Mouse (Mus musculus) neural tube, embryonic 13.5 days (tissue): ENCODE measurements around the gene Asxl1. TPM values are rescaled to one million over a fixed set of nuclear protein-coding genes. Genes with fewer than 3 reads are reported as not detected.

Experiments used
- ATAC-seq: fragments of 200-750 bp; cut with Nextera tagmentation; 2 replicates; pipeline ENCODE4 v1.8.0; 2017; ENCODE audit warnings: low read depth, mild to moderate bottlenecking, moderate TSS enrichment, moderate library complexity
- H3K27ac ChIP-seq: fragments of 300-500 bp; sonication (generic); replicated peaks from 2 replicates; pipeline ENCODE4 v1.5.1; 2015; ENCODE audit warnings: moderate library complexity, mild to moderate bottlenecking, inconsistent platforms
- H3K27me3 ChIP-seq: fragments of 300-500 bp; sonication (generic); 2 replicates; pipeline ENCODE4 v1.6.1; 2015; ENCODE audit warnings: mild to moderate bottlenecking, inconsistent platforms
- H3K36me3 ChIP-seq: fragments of 300-500 bp; sonication (generic); 2 replicates; pipeline ENCODE4 v1.6.1; 2015; ENCODE audit warnings: mild to moderate bottlenecking, inconsistent platforms
- H3K4me1 ChIP-seq: fragments of 300-500 bp; sonication (generic); replicated peaks from 2 replicates; pipeline ENCODE4 v1.6.1; 2015; ENCODE audit warnings: inconsistent platforms
- H3K4me2 ChIP-seq: fragments of 300-500 bp; sonication (generic); 2 replicates; pipeline ENCODE4 v1.6.1; 2015; ENCODE audit warnings: inconsistent platforms, mild to moderate bottlenecking, moderate library complexity
- H3K4me3 ChIP-seq: fragments of 300-500 bp; sonication (generic); 2 replicates; pipeline ENCODE4 v1.5.1; 2015; ENCODE audit warnings: mild to moderate bottlenecking, inconsistent platforms
- H3K9ac ChIP-seq: fragments of 300-500 bp; sonication (generic); 2 replicates; pipeline ENCODE4 v1.6.1; 2015; ENCODE audit warnings: moderate library complexity, mild to moderate bottlenecking, inconsistent platforms
- H3K9me3 ChIP-seq: fragments of 300-500 bp; sonication (generic); 2 replicates; pipeline ENCODE4 v1.6.1; 2016; ENCODE audit warnings: inconsistent platforms
- WGBS: fragments of 180-500 bp; shearing (Covaris S2); methylation state at CpG from one replicate; pipeline ENCODE4 v1.1.7; 2015; 5-methylcytosine and 5-hydroxymethylcytosine counted together
- polyA plus RNA-seq: library from polyadenylated mRNA; unstranded; fragments of >200 nt; fragmentation: Nextera tagmentation; extraction: Ambion mirVana; gene quantifications from 2 replicates; pipeline ENCODE4 v1.2.1, GENCODE M21; 2015

The Asxl1 gene
- polyA plus RNA-seq, 1 experiment from 2014 or later, result 12.1 TPM

DNA sequence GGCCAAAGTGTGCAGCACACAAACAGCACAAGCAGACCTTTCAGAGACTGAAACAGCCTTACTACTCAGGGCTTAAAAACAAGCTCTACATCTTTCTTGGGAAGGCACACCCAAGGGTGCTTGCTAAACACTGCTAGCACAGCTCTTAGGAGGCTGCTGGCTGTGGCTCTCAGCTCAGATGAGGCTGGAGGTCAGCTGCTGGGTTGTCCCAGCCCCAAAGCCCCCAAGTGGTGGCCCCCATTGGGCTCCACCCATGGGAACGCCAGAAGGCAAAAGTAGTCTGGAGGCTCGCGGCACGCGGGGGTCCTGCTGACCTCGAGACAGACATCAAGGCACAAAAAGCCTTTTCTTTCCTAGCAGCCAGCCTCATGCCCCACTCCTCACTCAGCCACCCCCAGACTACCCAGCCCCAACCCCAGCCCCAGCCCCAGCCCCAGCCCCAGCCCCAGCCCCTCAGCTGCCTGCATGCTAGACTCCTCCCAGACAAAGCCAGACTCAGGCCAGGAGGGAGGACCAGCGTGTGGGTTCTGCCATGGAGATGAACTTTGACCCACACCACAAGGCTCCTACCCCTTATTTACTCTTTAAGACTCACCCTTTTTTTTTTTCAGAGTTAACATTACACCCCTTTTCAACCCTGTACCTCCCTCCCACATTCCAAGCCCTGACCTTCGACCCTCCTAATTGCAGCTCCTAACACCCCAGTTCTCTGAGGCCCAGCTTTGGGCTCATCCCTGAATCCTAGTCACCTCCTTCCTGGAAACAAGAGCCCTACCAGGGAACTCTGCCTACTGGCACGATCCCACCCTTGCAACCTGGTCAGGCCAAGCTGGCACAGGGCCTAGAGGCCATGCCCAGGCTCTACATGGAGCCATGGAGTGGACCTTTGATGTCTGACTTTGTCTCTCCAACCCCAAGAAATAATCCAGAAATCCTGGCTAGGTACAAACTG, 89.5 kb downstream of the Asxl1 start:
- peaks cover 51% of the 10 kb centered on the region for H3K36me3 ChIP-seq
- no peaks in the 10 kb centered on the region for H3K27me3 ChIP-seq
- WGBS, result 9% methylated on average over 9 of the region's 9 CpGs
- H3K4me3 ChIP-seq, result no peak overlapping the region
- H3K9me3 ChIP-seq, result no peaks in the 10 kb centered on the region
- peaks cover 79% of the 10 kb centered on the region for H3K4me1 ChIP-seq
- peak overlapping the region; percentile 74 for H3K27ac ChIP-seq
- ATAC-seq, result peak; percentile 33; the same call in 1 of the 2 replicates
- no peak overlapping the region for H3K9ac ChIP-seq
- H3K4me2 ChIP-seq, result 0 out of 2 replicates have a peak overlapping the region, but pooled peaks have one; percentile 4

GRCm38 (mm10) chr2:153436641-153437305, 91.1 kb downstream of the Asxl1 start:
- 38% methylated on average over 6 of the region's 6 CpGs for WGBS

DNA sequence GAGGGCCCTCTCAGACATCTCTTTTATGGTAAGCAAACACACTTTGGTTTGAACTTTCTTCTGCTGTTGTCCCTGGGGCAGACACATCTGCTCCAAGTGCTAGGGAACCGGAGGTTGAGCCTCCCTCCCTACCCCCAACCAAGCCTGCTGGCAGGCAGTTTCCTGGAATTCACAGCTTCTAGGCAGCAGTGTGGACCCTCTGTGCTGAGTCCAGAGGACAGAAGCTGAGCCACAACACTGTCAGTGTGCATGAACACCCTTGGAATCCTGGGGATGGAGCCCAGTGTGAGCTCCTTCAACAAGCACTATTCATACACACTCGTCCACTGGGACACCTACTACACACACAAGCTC, 91.7 kb downstream of the Asxl1 start:
- Histone ChIP-seq H3K4me3 (no peak overlapping the region), H3K4me1 (peaks cover 95% of the 10 kb centered on the region), H3K4me2 (peak overlapping the region; percentile 21), H3K27ac (peak overlapping the region; percentile 74), H3K27me3 (no peaks in the 10 kb centered on the region), H3K9me3 (no peaks in the 10 kb centered on the region), H3K36me3 (peaks cover 32% of the 10 kb centered on the region), H3K9ac (no peak overlapping the region)
- no peak for ATAC-seq
- 41% methylated on average over 2 of the region's 2 CpGs for WGBS

More at GRCm38 (mm10) chr2:153436641-153437305, 91.1 kb downstream of the Asxl1 start:
- Histone ChIP-seq H3K9me3 (no peaks in the 10 kb centered on the region), H3K4me1 (peaks cover 95% of the 10 kb centered on the region), H3K27me3 (no peaks in the 10 kb centered on the region), H3K9ac (peak overlapping the region; percentile 38), H3K4me2 (peak overlapping the region; percentile 21), H3K27ac (peak overlapping the region; percentile 74), H3K4me3 (no peak overlapping the region), H3K36me3 (peaks cover 34% of the 10 kb centered on the region)
- no peak for ATAC-seq

- no peaks in the 10 kb centered on the region for H3K27me3 ChIP-seq
- 0 out of 2 replicates have a peak overlapping the region, but pooled peaks have one; percentile 67 for H3K4me3 ChIP-seq
- ATAC-seq, result no peak
- peaks cover 6% of the 10 kb centered on the region for H3K36me3 ChIP-seq
- peak overlapping the region; percentile 85 for H3K4me2 ChIP-seq
- peak overlapping the region; percentile 56; the same call in 1 of the 2 replicates for H3K27ac ChIP-seq
- peaks cover 73% of the 10 kb centered on the region for H3K4me1 ChIP-seq
- H3K9ac ChIP-seq, result peak overlapping the region; percentile 90
- WGBS, result 57% methylated on average over 2 of the region's 2 CpGs
- no peaks in the 10 kb centered on the region for H3K9me3 ChIP-seq
Measured at GRCm38 (mm10) chr2:153440755-153441154, 95.1 kb downstream of the Asxl1 start.

DNA sequence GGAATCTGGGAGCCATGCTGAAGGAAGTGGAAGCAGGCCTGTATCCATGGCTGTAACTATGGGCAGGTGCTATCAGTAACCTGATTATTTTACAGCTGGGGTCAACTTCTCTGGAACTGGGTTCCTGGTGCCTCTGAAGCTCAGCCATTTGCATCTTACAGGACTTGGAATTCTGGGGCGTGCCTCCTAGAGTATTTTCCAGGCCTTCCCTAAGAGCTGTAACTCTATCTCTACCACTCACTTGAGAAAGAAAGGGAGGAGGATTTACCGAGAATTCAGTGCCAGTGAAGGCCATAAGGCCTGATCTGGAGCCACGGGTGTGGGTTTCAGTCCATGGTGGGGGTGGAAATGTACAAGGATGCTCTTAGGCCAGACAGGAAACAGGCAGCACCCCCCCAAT, 95.6 kb downstream of the Asxl1 start:
- Histone ChIP-seq H3K36me3 (peaks cover 1% of the 10 kb centered on the region), H3K27ac (peak overlapping the region; percentile 56), H3K9ac (peak overlapping the region; percentile 90), H3K4me1 (peaks cover 72% of the 10 kb centered on the region), H3K4me2 (peak overlapping the region; percentile 85), H3K9me3 (no peaks in the 10 kb centered on the region), H3K4me3 (peak overlapping the region; percentile 67), H3K27me3 (no peaks in the 10 kb centered on the region)
- ATAC-seq, result no peak
- WGBS, result 21% methylated on average over 3 of the region's 3 CpGs

DNA sequence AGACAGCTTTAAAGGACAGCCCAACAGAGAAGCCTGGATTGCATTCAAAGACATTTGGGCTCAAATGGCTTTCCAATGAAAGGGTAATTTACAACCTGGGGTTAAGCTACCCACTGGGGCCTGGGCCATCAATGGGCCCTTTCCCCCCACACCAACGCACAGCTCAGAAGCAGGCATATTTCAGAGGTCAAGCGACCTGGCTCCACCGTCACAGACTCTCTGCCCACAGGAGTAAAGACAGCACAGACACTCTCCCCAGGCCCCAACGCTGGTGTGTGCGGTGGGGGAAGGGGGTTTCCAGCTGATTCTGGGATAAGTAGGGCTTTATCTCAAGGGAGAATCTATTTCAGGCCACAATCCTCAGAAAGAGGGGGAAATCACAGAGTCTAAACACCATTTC, 97.1 kb downstream of the Asxl1 start:
- H3K9ac ChIP-seq, result peak overlapping the region; percentile 90
- no peak for ATAC-seq
- H3K27me3 ChIP-seq, result no peaks in the 10 kb centered on the region
- H3K4me1 ChIP-seq, result peaks cover 63% of the 10 kb centered on the region
- WGBS, result under 1% methylated on average over 5 of the region's 5 CpGs
- H3K4me2 ChIP-seq, result peak overlapping the region; percentile 85
- H3K9me3 ChIP-seq, result no peaks in the 10 kb centered on the region
- no peaks in the 10 kb centered on the region for H3K36me3 ChIP-seq
- peak overlapping the region; percentile 97 for H3K27ac ChIP-seq
- peak overlapping the region; percentile 67 for H3K4me3 ChIP-seq

DNA sequence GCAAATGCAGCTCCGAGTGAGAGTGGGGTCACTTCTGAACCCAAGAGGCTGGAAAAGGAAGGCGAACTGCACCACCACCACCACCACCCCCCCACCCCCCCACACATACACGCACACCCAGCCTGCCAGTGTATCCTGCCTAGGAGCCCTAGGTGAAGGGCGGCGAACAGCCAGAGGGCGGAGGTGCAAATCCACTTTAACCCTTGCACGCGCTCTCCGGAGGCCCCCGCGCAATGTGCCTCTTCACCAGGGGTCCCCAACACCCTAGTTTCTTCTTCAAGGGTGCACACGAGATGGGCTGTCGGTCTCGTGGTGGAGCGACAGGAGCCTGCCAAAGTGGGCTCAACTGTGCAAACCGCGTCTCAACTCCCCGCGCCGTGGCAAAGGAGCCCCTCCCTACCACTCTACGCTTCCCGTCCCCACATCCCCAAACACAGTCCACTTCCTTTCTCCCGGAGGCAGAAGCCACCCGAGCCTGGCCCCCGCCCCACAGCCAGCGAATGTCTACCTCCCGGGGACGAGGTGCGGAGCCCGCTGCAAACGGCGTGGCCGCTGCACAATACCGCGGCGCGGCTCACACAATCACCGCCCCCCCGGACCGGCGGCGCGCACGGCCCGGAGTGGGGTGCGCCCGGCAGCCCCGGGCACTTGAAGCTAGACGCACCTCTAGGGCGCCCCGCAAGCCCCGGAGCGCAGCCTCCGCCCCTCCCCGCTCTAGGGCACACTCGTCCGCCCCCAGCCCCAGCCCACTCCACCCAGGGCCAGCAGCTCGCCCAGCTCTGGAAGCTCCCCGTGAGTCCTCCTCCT, 98.0 kb downstream of the Asxl1 start:
- no peaks in the 10 kb centered on the region for H3K36me3 ChIP-seq
- peak overlapping the region; percentile 85 for H3K4me2 ChIP-seq
- H3K27me3 ChIP-seq, result no peaks in the 10 kb centered on the region
- WGBS, result under 1% methylated on average over 55 of the region's 59 CpGs
- H3K27ac ChIP-seq, result peak overlapping the region; percentile 97
- H3K4me1 ChIP-seq, result peaks cover 54% of the 10 kb centered on the region
- no peaks in the 10 kb centered on the region for H3K9me3 ChIP-seq
- H3K9ac ChIP-seq, result peak overlapping the region; percentile 90
- ATAC-seq, result peak; percentile 45
- H3K4me3 ChIP-seq, result peak overlapping the region; percentile 67

GRCm38 (mm10) chr2:153444254-153445136, 98.9 kb downstream of the Asxl1 start:
- WGBS, result under 1% methylated on average over 35 of the region's 64 CpGs

GRCm38 (mm10) chr2:153445137-153446016, 99.7 kb downstream of the Asxl1 start:
- H3K36me3 ChIP-seq, result no peaks in the 10 kb centered on the region
- peak; percentile 62 for ATAC-seq
- H3K4me3 ChIP-seq, result peak overlapping the region; percentile 67
- peak overlapping the region; percentile 90 for H3K9ac ChIP-seq
- peak overlapping the region; percentile 85 for H3K4me2 ChIP-seq
- no peaks in the 10 kb centered on the region for H3K9me3 ChIP-seq
- peaks cover 42% of the 10 kb centered on the region for H3K4me1 ChIP-seq
- H3K27me3 ChIP-seq, result no peaks in the 10 kb centered on the region
- peak overlapping the region; percentile 97 for H3K27ac ChIP-seq
- under 1% methylated on average over 59 of the region's 59 CpGs for WGBS

More at GRCm38 (mm10) chr2:153444254-153445136, 98.9 kb downstream of the Asxl1 start:
- H3K4me1 ChIP-seq, result peaks cover 47% of the 10 kb centered on the region
- peak overlapping the region; percentile 85 for H3K4me2 ChIP-seq
- H3K36me3 ChIP-seq, result no peaks in the 10 kb centered on the region
- H3K27me3 ChIP-seq, result no peaks in the 10 kb centered on the region
- peak overlapping the region; percentile 90 for H3K9ac ChIP-seq
- H3K9me3 ChIP-seq, result no peaks in the 10 kb centered on the region
- ATAC-seq, result peak; percentile 75
- H3K4me3 ChIP-seq, result peak overlapping the region; percentile 67
- peak overlapping the region; percentile 97 for H3K27ac ChIP-seq

- Histone ChIP-seq H3K4me1 (peaks cover 35% of the 10 kb centered on the region), H3K9ac (peak overlapping the region; percentile 90), H3K9me3 (no peaks in the 10 kb centered on the region), H3K4me2 (peak overlapping the region; percentile 85), H3K27me3 (no peaks in the 10 kb centered on the region), H3K27ac (peak overlapping the region; percentile 97), H3K4me3 (peak overlapping the region; percentile 67), H3K36me3 (no peaks in the 10 kb centered on the region)
- WGBS, result under 1% methylated on average over 8 of the region's 8 CpGs
- no peak for ATAC-seq
Measured at GRCm38 (mm10) chr2:153446017-153446408, 100.4 kb downstream of the Asxl1 start.
